Mouse (Mus musculus) cerebellum, postnatal 36 days (tissue): ENCODE data around the gene Znhit2.
A peak's percentile ranks its signal among the peaks of the same experiment; 100 is the strongest.

Experiments
- DNase-seq, 2 experiments: peaks; one replicate each; pipeline ENCODE4 v3.0.0; 2021 to 2022; ENCODE audit warnings: mixed read lengths in 2 of 2

Znhit2 gene

DNA sequence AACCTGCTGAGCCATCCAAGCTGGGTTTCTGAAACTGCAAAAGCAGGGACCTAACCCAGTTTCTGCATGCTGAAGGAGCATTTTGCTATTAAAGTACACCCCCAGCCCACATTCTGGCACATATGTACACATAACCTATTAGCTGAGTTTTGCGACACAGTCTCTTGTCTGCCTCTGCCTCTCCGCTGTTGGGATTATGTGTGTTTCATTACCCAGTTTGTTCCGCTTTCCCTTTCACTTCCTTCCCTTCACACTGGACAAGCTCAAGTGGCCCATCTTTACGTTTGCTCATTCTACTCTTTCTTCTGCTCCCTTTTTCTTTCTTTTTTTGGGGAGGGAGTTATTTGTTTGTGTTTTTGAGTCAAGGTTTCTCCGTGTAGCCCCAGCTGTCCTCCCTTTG, 12.9 kb downstream of the Znhit2 start:
- no peak for DNase-seq

DNA sequence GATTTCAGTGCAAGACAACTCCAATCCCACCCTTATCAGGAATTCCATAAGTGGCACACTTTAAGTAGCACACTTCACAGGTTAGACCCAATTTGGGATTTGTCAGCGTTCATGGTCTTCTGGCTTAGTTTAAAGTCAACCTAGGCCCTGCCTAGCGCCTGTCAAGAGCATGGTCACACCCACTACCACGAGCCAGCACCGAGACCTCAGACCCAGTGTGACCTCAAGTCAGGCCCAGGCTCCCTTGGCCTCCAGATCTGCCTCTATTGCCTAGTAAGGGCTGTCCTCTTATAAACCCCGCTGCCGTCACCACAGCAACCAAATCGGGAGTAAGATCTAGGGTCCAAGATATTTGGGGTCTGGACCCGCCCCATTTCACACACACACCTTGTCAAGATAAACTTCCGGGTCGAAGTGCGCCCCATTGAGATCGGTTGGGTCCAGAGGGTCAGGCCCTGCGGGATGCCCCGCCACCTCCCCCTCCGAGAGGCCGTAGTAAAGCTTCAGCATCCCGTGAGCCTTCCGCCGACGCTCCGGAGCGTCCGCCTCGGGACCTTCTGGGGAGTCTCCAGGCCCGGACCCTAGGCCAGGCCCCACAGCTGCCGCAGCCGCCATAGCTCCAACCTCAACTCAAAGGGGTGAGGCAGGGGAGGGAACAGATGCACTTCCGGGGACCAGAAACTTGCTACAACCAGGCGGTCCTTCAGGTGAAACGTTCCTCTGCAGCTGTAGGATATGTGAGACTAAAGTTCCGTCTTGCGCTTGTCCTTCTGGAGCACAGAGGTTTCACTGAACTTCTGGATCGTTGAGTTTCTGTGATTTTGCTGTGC, 15.8 kb downstream of the Znhit2 start, which contains the start of gene Vps51:
Gene Vps51, minus strand, starts transcription at position 668 of the 830 bp plus-strand sequence.
- DNase-seq = peak; percentile 84 to 92

DNA sequence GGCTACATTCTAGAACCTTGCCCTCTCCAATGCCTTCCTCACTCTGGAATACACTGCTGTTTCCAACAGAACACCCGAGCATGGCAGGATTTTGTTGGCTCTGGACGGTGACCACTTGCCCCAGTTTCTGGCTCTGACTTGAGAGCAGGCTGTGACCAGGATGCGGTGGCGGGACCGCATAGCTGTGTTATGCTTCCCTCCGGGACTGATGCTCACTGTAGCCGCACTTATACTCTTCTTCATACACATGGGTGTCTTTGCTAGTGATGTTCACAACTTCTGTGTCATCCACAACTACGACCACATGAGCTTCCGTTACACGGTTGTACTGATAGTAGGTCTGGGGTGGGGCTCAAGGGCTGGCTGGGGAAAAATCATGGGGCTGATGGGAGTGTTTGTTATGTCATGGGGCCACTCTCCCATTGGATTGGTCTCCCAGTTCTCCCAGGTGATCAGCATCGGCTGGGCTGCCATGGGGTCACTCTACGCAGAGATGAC, 19.0 kb downstream of the Znhit2 start, which contains the start of gene Tmem262:
Gene Tmem262, plus strand, starts transcription at position 51 of the 498 bp plus-strand sequence.
- DNase-seq = no peak

DNA sequence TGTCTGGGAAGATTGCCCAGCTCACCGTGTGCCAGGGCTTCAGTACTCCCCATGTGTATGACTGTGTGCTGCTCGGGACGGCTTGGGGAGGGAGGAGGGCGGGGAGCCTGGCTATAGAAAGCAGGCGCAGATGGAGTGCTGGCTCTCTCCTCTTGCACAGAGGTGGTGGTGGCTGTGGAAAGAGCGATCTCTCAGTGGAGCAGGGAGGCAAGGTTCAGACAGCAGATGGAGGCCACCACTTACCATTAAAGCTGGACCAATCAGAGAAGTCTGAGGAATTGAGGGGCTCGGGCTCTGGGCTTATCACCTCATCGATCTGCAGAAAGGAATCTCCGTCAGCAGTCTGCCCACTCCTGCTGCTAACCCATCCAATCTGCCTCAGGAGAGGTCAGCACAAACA, 21.2 kb downstream of the Znhit2 start, which contains the start of gene Gm28374:
Gene Gm28374, minus strand, starts transcription at position 101 of the 400 bp plus-strand sequence.
- no peak for DNase-seq

DNA sequence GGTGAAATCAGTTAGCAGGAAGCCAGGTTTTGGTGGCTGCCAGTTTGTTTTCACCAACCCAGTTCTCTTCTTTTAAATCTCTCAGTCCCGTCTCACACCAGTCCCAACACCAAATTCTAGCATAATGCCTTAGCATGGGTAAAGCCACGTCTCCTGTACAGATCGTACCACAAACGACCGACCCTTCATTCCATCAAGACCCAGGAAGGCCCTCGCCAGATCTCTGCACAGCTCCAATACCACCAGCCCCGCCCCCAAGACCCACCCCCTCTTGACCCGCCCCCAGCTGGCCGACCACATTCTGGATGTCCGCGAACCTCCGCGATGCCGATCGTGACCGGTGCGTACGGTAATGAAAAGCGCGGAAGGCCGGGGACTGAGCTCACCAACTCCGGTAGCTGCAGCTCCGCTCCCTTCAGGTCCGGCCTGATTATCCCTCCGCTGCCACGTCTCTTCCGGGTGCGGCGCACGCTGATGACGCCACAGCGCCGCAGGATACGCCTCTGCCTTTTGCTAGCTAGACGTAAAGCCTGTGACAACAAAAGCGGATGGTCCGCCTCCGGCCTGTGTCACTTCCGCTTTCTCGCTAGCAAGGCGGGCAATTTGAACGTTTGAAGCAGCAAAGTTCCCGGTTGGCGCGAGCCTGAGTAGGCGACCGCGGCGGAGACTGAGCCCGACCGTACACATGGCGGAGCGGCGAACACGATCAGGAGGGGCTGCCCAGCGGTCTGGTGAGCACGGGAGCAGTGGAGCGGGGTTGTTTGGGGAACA, 23.7 kb downstream of the Znhit2 start, which contains the start of the genes Zfpl1 and Cdca5:
Gene Zfpl1, minus strand, starts transcription at position 479 of the 771 bp plus-strand sequence.
Gene Cdca5, plus strand, starts transcription at position 506 of the 771 bp plus-strand sequence.
- peak; percentile 98 to 99 for DNase-seq

DNA sequence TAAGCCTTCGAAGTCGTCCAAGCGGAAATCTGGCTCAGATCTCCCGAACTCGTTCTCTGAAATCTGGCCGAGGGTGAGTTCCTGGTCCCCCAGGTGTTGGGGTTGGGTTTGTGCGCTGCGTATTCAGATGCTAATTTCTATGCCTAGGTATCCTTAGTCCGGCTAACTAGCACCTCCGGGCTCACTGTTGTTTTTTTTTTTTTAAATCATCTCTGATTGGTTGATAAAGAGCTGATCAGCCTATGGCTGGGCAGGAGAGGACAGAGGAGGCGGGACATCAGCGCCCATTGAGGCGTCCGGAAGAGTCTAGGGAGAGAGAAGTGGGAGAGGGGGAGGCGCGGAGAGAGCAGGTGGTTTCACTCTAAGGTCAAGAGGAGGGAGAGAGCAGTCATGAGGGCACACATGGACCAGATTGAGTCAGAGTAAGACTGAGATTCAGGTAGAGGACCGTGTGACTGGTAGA, 24.5 kb downstream of the Znhit2 start:
- no peak for DNase-seq

DNA sequence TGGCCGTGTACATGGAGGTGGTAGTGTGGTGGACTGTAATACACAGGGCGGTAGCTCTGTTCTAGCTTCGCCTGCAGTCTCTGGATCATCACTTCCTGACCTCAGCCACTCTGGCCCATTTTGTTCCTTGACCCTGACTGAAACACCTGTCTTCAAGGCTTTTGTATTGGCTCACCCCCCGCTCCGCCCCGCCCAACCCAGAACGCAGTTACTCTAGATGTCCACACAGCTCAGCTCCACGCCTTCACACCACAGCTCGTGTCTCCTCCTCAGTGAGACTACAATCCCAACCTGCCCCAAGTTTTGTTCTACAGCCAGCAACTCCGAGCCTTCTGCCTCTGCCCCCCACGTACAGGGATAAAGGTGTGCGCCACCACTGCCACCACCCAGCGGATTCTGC, 27.8 kb downstream of the Znhit2 start:
- no peak for DNase-seq

DNA sequence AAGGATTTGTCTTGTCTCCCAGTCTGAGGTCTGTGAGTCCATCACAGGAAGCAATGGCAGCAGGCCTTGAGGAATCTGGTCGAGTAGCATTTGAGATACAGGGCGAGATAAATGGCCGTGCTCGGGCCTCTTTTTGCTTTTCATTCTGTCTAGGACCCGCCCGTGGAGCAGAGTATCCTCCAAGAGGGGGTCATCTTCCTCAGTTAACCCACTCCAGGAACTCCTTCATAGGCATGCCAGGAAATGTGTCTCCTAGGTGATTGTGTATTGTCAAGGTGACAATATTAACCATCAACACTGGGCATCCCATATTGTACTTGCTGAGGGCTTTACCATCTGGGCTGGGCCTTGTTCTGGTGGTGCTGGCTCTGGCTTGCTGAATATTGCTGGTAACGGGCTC, 33.1 kb downstream of the Znhit2 start, which contains the start of gene AC131692.1:
Gene AC131692.1, plus strand, starts transcription at position 301 of the 400 bp plus-strand sequence.
- no peak for DNase-seq

DNA sequence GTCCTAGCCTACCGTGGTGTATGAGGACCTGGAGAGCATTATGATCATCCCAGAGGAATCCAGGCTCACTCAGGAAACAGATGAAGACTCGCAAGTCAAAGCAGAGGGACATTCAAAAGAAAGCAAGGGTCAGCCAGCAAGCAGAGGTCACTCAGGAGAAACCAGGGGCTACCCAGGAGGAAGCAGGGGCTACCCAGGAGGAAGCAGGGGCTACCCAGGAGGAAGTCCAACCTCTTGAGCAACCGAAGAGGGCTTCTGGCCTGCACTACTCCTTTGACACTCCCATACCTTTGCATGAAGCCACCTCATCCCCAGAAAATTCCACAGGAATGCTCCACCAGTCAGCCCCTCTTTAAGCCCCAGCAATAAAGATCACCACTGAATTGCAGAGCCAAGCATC, 36.9 kb downstream of the Znhit2 start:
- no peak for DNase-seq

DNA sequence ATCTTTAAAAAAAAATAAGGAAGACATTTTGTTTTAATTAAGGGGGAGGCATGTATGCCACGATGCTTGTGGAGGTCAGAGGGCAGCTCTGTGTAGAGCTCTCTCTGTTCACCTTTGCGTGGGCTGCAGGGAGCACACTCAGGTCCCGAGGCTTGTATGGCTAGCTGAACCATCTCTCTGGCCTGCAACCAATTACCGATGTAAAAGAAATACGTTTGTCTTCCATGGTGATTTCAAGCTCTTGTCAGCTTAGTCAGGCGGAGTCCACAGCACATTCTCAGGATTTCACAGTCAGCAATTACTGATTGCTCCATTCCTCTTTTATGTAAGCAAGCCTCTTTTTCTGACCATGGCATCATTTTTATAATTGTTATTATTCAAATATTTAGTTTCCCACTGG, 40.2 kb downstream of the Znhit2 start:
- DNase-seq = no peak

DNA sequence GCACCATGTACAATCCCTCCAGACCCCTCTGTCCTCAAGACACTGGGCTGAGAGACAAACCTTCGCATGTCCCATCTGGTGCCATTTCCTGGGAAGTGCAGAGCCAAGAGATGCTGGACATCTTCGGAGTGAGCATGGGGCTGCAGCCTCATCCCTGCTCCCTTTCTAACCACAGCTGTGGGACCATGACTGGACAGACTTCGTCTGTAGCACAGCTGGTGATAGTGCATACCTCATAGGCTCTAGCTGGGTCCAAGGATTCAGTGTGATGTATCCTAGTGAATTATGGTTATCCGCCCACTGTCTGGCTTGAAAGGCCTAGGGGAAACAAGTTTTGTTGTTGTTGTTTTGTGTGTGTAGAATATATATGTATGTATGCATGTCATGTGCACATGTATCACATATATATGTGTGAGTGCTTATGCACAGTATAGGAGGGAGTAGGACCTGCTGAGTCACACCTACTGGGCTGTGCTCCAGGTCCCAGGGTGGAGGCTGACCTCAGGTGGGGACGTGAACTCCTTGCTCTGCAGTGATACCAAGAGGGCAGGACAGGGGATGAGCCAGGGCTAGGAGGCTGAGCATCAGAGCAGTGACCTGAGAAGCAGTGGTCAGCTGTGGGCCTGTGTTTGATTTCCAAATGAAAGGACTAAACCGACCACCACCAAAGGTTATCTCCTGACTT, 41.3 kb downstream of the Znhit2 start:
- DNase-seq = no peak

DNA sequence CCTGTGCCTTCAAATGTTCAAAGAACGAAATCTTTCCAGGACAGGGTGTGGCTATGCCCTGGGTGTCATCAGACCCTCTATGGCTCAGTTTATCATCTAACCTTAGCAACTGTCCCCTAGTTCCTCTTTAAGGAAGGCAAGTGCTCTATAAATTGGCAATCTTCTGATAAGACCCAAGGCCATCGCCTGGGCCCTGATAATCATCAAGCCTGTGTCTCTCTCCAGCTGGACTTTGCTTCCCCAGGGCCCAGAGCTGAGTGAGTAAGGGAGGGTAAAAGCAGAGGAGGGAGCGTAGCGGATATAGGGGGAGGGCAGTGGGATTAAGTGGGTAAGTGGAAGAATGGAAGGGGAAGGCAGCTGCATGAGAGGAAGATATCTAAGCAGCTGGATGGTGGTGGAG, 43.5 kb downstream of the Znhit2 start:
- no peak for DNase-seq

DNA sequence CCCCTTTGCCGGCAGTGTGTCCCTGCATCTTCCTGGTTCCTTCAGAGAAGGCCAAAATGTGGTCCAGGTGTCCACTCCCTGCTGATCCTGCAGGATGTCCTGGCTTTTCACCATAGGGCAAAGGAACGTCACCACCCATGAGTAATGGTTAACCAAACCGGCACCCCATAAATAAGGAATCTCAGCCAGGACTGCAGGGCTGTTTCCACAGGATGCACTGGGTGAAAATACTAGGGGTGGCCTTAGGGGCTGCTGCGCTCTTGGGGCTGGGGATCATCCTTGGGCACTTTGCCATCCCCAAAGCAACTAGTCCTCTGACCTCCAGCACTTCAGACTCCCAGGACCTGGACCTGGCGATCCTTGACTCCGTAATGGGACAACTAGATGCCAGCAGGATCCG, 44.6 kb downstream of the Znhit2 start, which contains the start of gene Naaladl1:
Gene Naaladl1, plus strand, starts transcription at position 197 of the 400 bp plus-strand sequence.
- DNase-seq = no peak
